Mouse (Mus musculus): Measurements from ENCODE around the gene Plce1. TPM values are rescaled to one million over a fixed set of nuclear protein-coding genes. Genes with fewer than 3 reads are reported as not detected.
A peak's percentile ranks its signal among the peaks of the same experiment; 100 is the strongest.

The Plce1 gene
- polyA plus RNA-seq, 1 experiment from 2014 or later = 3.4 TPM

GRCm38 (mm10) chr19:38582861-38583260, 102.0 kb downstream of the Plce1 start:
- no peak for TF ChIP-seq CTCF (IDR thresholded peaks at IDR 0.05)
- ChIA-PET CTCF (interaction anchor here (1.0 to 1.2 kb wide), 2 partner anchors 11 to 123 kb away, joined by 3 to 4 read pairs; no protein-coding TSS in a partner anchor), POLR2A (no interaction called here)
- no peaks in the 10 kb centered on the region for H3K27me3 ChIP-seq
- ATAC-seq (no peak), DNase-seq (ENCODE audit: low read depth, low spot score) (no peak)
- in situ Hi-C loops (cut with MboI; ENCODE audit: low pct_unique_long_range_greater_than_20kb) = no loop called here

- in situ Hi-C loops (cut with MboI; ENCODE audit: low pct_unique_long_range_greater_than_20kb) = no loop called here
- ATAC-seq = no peak
These were observed 106.7 kb downstream of the Plce1 start for GRCm38 (mm10) chr19:38587559-38587958.

GRCm38 (mm10) chr19:38589466-38589865, 108.6 kb downstream of the Plce1 start:
- CTCF ChIA-PET = interaction anchor here (1.5 to 1.7 kb wide), 2 partner anchors 9 to 15 kb away, joined by 6 to 7 read pairs; no protein-coding TSS in a partner anchor
- DNase-seq (ENCODE audit: low read depth, low spot score) (no peak), ATAC-seq (no peak)
- H3K27me3 ChIP-seq = no peaks in the 10 kb centered on the region
- POLR2A ChIA-PET = no interaction called here
- TF ChIP-seq CTCF (IDR thresholded peaks at IDR 0.05) = no peak
- in situ Hi-C loops (cut with MboI; ENCODE audit: low pct_unique_long_range_greater_than_20kb) = no loop called here

More at GRCm38 (mm10) chr19:38587559-38587958, 106.7 kb downstream of the Plce1 start:
- DNase-seq (ENCODE audit: low read depth, low spot score) = no peak
- TF ChIP-seq CTCF (IDR thresholded peaks at IDR 0.05) = no peak
- ChIA-PET CTCF (no interaction called here), POLR2A (no interaction called here)
- no peaks in the 10 kb centered on the region for H3K27me3 ChIP-seq

GRCm38 (mm10) chr19:38589941-38590340, 109.0 kb downstream of the Plce1 start:
- no peaks in the 10 kb centered on the region for H3K27me3 ChIP-seq
- no peak for DNase-seq (ENCODE audit: low read depth, low spot score)
- CTCF ChIA-PET = interaction anchor here (1.5 to 1.7 kb wide), 2 partner anchors 10 to 15 kb away, joined by 6 to 7 read pairs; no protein-coding TSS in a partner anchor
- in situ Hi-C loops (cut with MboI; ENCODE audit: low pct_unique_long_range_greater_than_20kb) = no loop called here
- POLR2A ChIA-PET = no interaction called here
- ATAC-seq = no peak
- TF ChIP-seq CTCF (IDR thresholded peaks at IDR 0.05) = no peak

- ChIA-PET POLR2A (interaction anchor here (1.4 kb wide), 1 partner anchor 34 kb away, joined by 4 read pairs; no protein-coding TSS in a partner anchor), CTCF (interaction anchor here (0.6 to 1.7 kb wide), 4 partner anchors 10 to 27 kb away, joined by 3 to 6 read pairs (median 4); no protein-coding TSS in a partner anchor)
- DNase-seq (ENCODE audit: low read depth, low spot score) (no peak), ATAC-seq (peak; percentile 84)
- in situ Hi-C loops (cut with MboI; ENCODE audit: low pct_unique_long_range_greater_than_20kb) = no loop called here
- TF ChIP-seq CTCF (IDR thresholded peaks at IDR 0.05) = no peak
- H3K27me3 ChIP-seq = no peaks in the 10 kb centered on the region
These were observed 111.8 kb downstream of the Plce1 start for GRCm38 (mm10) chr19:38592566-38593224.

GRCm38 (mm10) chr19:38593225-38593897, 112.5 kb downstream of the Plce1 start:
- ATAC-seq = peak; percentile 91
- no peak for TF ChIP-seq CTCF (IDR thresholded peaks at IDR 0.05)
- in situ Hi-C loops (cut with MboI; ENCODE audit: low pct_unique_long_range_greater_than_20kb) = no loop called here
- DNase-seq (ENCODE audit: low read depth, low spot score) = peak; percentile 90
- POLR2A ChIA-PET = no interaction called here
- H3K27me3 ChIP-seq = no peaks in the 10 kb centered on the region
- CTCF ChIA-PET = interaction anchor here (0.6 to 1.2 kb wide), 3 partner anchors 9 to 26 kb away, joined by 3 to 5 read pairs (median 3); no protein-coding TSS in a partner anchor

GRCm38 (mm10) chr19:38596096-38596495, 115.2 kb downstream of the Plce1 start:
- ATAC-seq (no peak), DNase-seq (ENCODE audit: low read depth, low spot score) (no peak)
- no peaks in the 10 kb centered on the region for H3K27me3 ChIP-seq
- ChIA-PET CTCF (interaction anchor here (1.4 kb wide), 1 partner anchor 29 kb away, joined by 3 read pairs; no protein-coding TSS in a partner anchor), POLR2A (no interaction called here)
- no peak for TF ChIP-seq CTCF (IDR thresholded peaks at IDR 0.05)
- in situ Hi-C loops (cut with MboI; ENCODE audit: low pct_unique_long_range_greater_than_20kb) = no loop called here

- in situ Hi-C loops (cut with MboI; ENCODE audit: low pct_unique_long_range_greater_than_20kb) = no loop called here
- ATAC-seq (no peak), DNase-seq (ENCODE audit: low read depth, low spot score) (no peak)
- ChIA-PET CTCF (no interaction called here), POLR2A (interaction anchor here (0.6 kb wide), 1 partner anchor 642 kb away, joined by 3 read pairs; no protein-coding TSS in a partner anchor)
- no peak for TF ChIP-seq CTCF (IDR thresholded peaks at IDR 0.05)
- no peaks in the 10 kb centered on the region for H3K27me3 ChIP-seq
These were observed 116.5 kb downstream of the Plce1 start for GRCm38 (mm10) chr19:38597392-38597791.

GRCm38 (mm10) chr19:38599001-38599400, 118.1 kb downstream of the Plce1 start:
- ChIA-PET POLR2A (no interaction called here), CTCF (no interaction called here)
- DNase-seq (ENCODE audit: low read depth, low spot score) (no peak), ATAC-seq (no peak)
- TF ChIP-seq CTCF (IDR thresholded peaks at IDR 0.05) = no peak
- in situ Hi-C loops (cut with MboI; ENCODE audit: low pct_unique_long_range_greater_than_20kb) = no loop called here
- no peaks in the 10 kb centered on the region for H3K27me3 ChIP-seq

- TF ChIP-seq CTCF (IDR thresholded peaks at IDR 0.05) = no peak
- in situ Hi-C loops (cut with MboI; ENCODE audit: low pct_unique_long_range_greater_than_20kb) = no loop called here
- no peak for DNase-seq (ENCODE audit: low read depth, low spot score)
- ChIA-PET POLR2A (no interaction called here), CTCF (no interaction called here)
- no peak for ATAC-seq
- H3K27me3 ChIP-seq = no peaks in the 10 kb centered on the region
These were observed 120.2 kb downstream of the Plce1 start for GRCm38 (mm10) chr19:38601127-38601526.

GRCm38 (mm10) chr19:38602811-38603210, 121.9 kb downstream of the Plce1 start:
- TF ChIP-seq CTCF (IDR thresholded peaks at IDR 0.05) = no peak
- ATAC-seq (no peak), DNase-seq (ENCODE audit: low read depth, low spot score) (no peak)
- H3K27me3 ChIP-seq = no peaks in the 10 kb centered on the region
- ChIA-PET CTCF (interaction anchor here (0.7 to 2.1 kb wide), 3 partner anchors 10 to 12 kb away, joined by 3 to 7 read pairs (median 3); no protein-coding TSS in a partner anchor), POLR2A (interaction anchor here (0.9 kb wide), 1 partner anchor 12 kb away, joined by 4 read pairs; no protein-coding TSS in a partner anchor)
- in situ Hi-C loops (cut with MboI; ENCODE audit: low pct_unique_long_range_greater_than_20kb) = no loop called here
